In the genomic region with DNA sequence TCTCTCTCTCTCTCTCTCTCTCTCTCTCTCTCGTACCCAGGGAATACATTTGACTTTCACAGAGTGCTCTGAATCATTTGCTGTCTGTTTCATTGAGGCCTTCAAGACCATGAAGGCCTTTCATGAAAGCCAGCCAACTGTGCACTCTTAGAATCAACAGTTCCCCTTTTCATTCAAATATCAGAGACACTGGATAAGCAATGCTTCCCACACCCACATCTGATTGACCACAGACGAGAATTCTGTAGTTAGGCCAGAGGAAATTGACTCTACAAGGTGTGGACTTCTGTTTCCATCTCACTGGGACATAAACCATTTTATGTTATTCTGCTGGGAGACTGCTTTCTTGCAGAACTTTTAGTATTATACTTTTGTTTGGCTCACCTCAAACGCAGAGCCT, we compare ENCODE assay signal across 20 mouse cellular contexts. TPM values are rescaled to one million over a fixed set of nuclear protein-coding genes. Genes with fewer than 3 reads are reported as not detected.
A peak's percentile ranks its signal among the peaks of the same experiment; 100 is the strongest.
DNase-seq lines count a peak whose midpoint lies in the region; ATAC-seq lines count a peak whose summit lies in the region.
"Had no signal": no experiment of that assay in that cellular context is flagged by ENCODE, and none has a peak within 500 bp of the region (broad histone marks: within the 10 kb centered on the region; RNA-seq: fewer than 3 reads in every experiment).

No protein-coding gene starts in this region.

- peak; percentile 27; the same call in 1 of the 2 replicates for ATAC-seq in granulocyte monocyte progenitor cell, adult 5-6 weeks (replicated peaks; ENCODE audit: poor library complexity, severe bottlenecking)
- ATAC-seq in CD4-positive, CD25-positive, alpha-beta regulatory T cell, adult 4 months: no peak
- no peak for ATAC-seq in megakaryocyte, adult 5-6 weeks (ENCODE audit: poor library complexity, severe bottlenecking)
- ATAC-seq: forebrain, embryonic 13.5 days; forebrain, embryonic 16.5 days; intestine, postnatal 0 days had no signal

- DNase-seq in A20 (ENCODE audit: low read depth, low spot score): peak; percentile 21
- DNase-seq in MEL-GATA-1-ER (ENCODE audit: extremely low read depth, low read depth): peak; percentile 21
- DNase-seq in heart, postnatal 14 days: no peak
- no peak for DNase-seq in left cerebral cortex, postnatal 25 days (ENCODE audit: low spot score in 2 of 2)
- DNase-seq: adrenal gland, adult 8-10 months; adrenal gland, postnatal 25 days; cerebellum, adult 11-12 months; cerebellum, adult 8-10 months; cerebellum, postnatal 10 days; cerebellum, postnatal 36 days; gastrocnemius, postnatal 10 days; heart, adult 18-20 months; heart, postnatal 10 days; heart, postnatal 4 days had no signal

- intact Hi-C loops in heart, postnatal 14 days (cut with DNase I): no loop called here
- intact Hi-C loops in left cerebral cortex, postnatal 25 days (cut with DNase I): no loop called here

RNA-seq across cellular contexts. Expression of a gene that starts 17.8 kb away (rescaled TPM):
- 1.7 TPM in 1 of 2 replicates, not detected in the other for total RNA-seq in granulocyte monocyte progenitor cell, adult 5-6 weeks (2014; fragmentation: Nextera tagmentation)
- 0.43 and 3.4 TPM in 2 replicates for total RNA-seq in granulocyte monocyte progenitor cell, adult 5-6 weeks (2017)
- 1 to 10 TPM; 1.2 to 1.7 TPM for total RNA-seq in heart, postnatal 14 days (2021)
- polyA plus RNA-seq in CD4-positive, CD25-positive, alpha-beta regulatory T cell, adult 4 months (2017; shearing (Covaris generic)): not detected
- 10 to 100 TPM; 23.7 to 30.3 TPM for total RNA-seq in left cerebral cortex, postnatal 25 days (2021)
- 0.48 TPM in 1 of 2 replicates, not detected in the other for total RNA-seq in megakaryocyte, adult 5-6 weeks (2015)
- total RNA-seq in megakaryocyte, adult 5-6 weeks (2017): 0.40 TPM in 1 of 2 replicates, not detected in the other

Comparison
In these comparisons a context has a peak if more than half of its experiments do, and no peak if none do; other contexts are left out.
1. DNase-seq: peak in A20 (single experiment) and MEL-GATA-1-ER (single experiment); none in heart, postnatal 14 days (0 of 2) and left cerebral cortex, postnatal 25 days (0 of 2).
2. RNA of a gene that starts 17.8 kb away (total RNA-seq): 23.7 to 30.3 TPM in left cerebral cortex, postnatal 25 days; 0.43 to 3.4 TPM in granulocyte monocyte progenitor cell, adult 5-6 weeks, 1.2 to 1.7 TPM in heart, postnatal 14 days and 0.40 to 0.48 TPM in megakaryocyte, adult 5-6 weeks; every median in the first group is over 4 times any median in the second.